Mouse (Mus musculus) cortical plate, adult 2 months (tissue): ENCODE data around the gene Defb22.

Experiments used
- CTCF ChIP-seq: fragments of 200-500 bp; IDR thresholded peaks from 2 replicates; pipeline ENCODE4 v1.5.1; 2011; ENCODE audit warnings: mild to moderate bottlenecking, control low read depth, low read length; ENCODE audit not compliant: insufficient read depth; ENCODE audit errors: extremely low read depth
- POLR2A ChIP-seq: fragments of 200-500 bp; IDR thresholded peaks from 2 replicates; pipeline ENCODE4 v1.6.1; 2011; ENCODE audit warnings: mild to moderate bottlenecking, low read length, control low read depth; ENCODE audit not compliant: insufficient read depth; ENCODE audit errors: extremely low read depth

- TF ChIP-seq CTCF (no peak), POLR2A (no peak)
Measured at GRCm38 (mm10) chr2:152446642-152447041, 43.3 kb downstream of the Defb22 start.
